Mouse (Mus musculus): ENCODE measurements around the gene Ebf1. TPM values are rescaled to one million over a fixed set of nuclear protein-coding genes. Genes with fewer than 3 reads are reported as not detected.

Ebf1 gene
- polyA plus RNA-seq, 1 experiment from 2014 or later, result 16.2 TPM

- 85% methylated on average over 8 of the region's 8 CpGs for WGBS
These were observed 85.8 kb downstream of the Ebf1 start for GRCm38 (mm10) chr11:44702716-44703486.

GRCm38 (mm10) chr11:44703951-44704350, 86.8 kb downstream of the Ebf1 start:
- Histone ChIP-seq H3K36me3 (ENCODE audit: control insufficient read depth, insufficient read depth) (no peaks in the 10 kb centered on the region), H3K27ac (ENCODE audit: low read length) (no peak overlapping the region), H3K9ac (ENCODE audit: low read length) (no peak overlapping the region), H3K4me1 (ENCODE audit: control insufficient read depth, insufficient read depth, low read length) (peaks cover 4% of the 10 kb centered on the region), H3K9me3 (replicated peaks; ENCODE audit: control insufficient read depth, low read length) (no peaks in the 10 kb centered on the region), H3K27me3 (ENCODE audit: control insufficient read depth, insufficient read depth, low read length) (no peaks in the 10 kb centered on the region), H3K4me2 (ENCODE audit: low read depth, low read length) (no peak overlapping the region), H3K4me3 (ENCODE audit: low read length) (no peak overlapping the region)
- no peak for ATAC-seq (replicated peaks; ENCODE audit: extremely low read depth, insufficient read depth, low FRiP score)
- 88% methylated on average over 5 of the region's 5 CpGs for WGBS

More at GRCm38 (mm10) chr11:44702716-44703486, 85.8 kb downstream of the Ebf1 start:
- ATAC-seq (replicated peaks; ENCODE audit: extremely low read depth, insufficient read depth, low FRiP score), result no peak
- Histone ChIP-seq H3K4me1 (ENCODE audit: control insufficient read depth, insufficient read depth, low read length) (peaks cover 4% of the 10 kb centered on the region), H3K27ac (ENCODE audit: low read length) (no peak overlapping the region), H3K4me2 (ENCODE audit: low read depth, low read length) (no peak overlapping the region), H3K9ac (ENCODE audit: low read length) (no peak overlapping the region), H3K36me3 (ENCODE audit: control insufficient read depth, insufficient read depth) (no peaks in the 10 kb centered on the region), H3K27me3 (ENCODE audit: control insufficient read depth, insufficient read depth, low read length) (no peaks in the 10 kb centered on the region), H3K9me3 (replicated peaks; ENCODE audit: control insufficient read depth, low read length) (no peaks in the 10 kb centered on the region), H3K4me3 (ENCODE audit: low read length) (no peak overlapping the region)

GRCm38 (mm10) chr11:44705811-44706210, 88.7 kb downstream of the Ebf1 start:
- H3K27me3 ChIP-seq (ENCODE audit: control insufficient read depth, insufficient read depth, low read length), result no peaks in the 10 kb centered on the region
- WGBS, result 94% methylated on average over 1 of the region's 1 CpGs
- no peak for ATAC-seq (replicated peaks; ENCODE audit: extremely low read depth, insufficient read depth, low FRiP score)
- no peak overlapping the region for H3K4me3 ChIP-seq (ENCODE audit: low read length)
- peaks cover 4% of the 10 kb centered on the region for H3K4me1 ChIP-seq (ENCODE audit: control insufficient read depth, insufficient read depth, low read length)
- H3K9me3 ChIP-seq (replicated peaks; ENCODE audit: control insufficient read depth, low read length), result no peaks in the 10 kb centered on the region
- no peak overlapping the region for H3K27ac ChIP-seq (ENCODE audit: low read length)
- H3K9ac ChIP-seq (ENCODE audit: low read length), result no peak overlapping the region
- no peak overlapping the region for H3K4me2 ChIP-seq (ENCODE audit: low read depth, low read length)
- no peaks in the 10 kb centered on the region for H3K36me3 ChIP-seq (ENCODE audit: control insufficient read depth, insufficient read depth)

- no peak for ATAC-seq (replicated peaks; ENCODE audit: extremely low read depth, insufficient read depth, low FRiP score)
- no peak overlapping the region for H3K4me2 ChIP-seq (ENCODE audit: low read depth, low read length)
- no peak overlapping the region for H3K4me3 ChIP-seq (ENCODE audit: low read length)
- no peak overlapping the region for H3K27ac ChIP-seq (ENCODE audit: low read length)
- no peak overlapping the region for H3K9ac ChIP-seq (ENCODE audit: low read length)
- H3K4me1 ChIP-seq (ENCODE audit: control insufficient read depth, insufficient read depth, low read length), result peaks cover 4% of the 10 kb centered on the region
- H3K27me3 ChIP-seq (ENCODE audit: control insufficient read depth, insufficient read depth, low read length), result no peaks in the 10 kb centered on the region
- H3K9me3 ChIP-seq (replicated peaks; ENCODE audit: control insufficient read depth, low read length), result no peaks in the 10 kb centered on the region
- 57% methylated on average over 2 of the region's 2 CpGs for WGBS
- no peaks in the 10 kb centered on the region for H3K36me3 ChIP-seq (ENCODE audit: control insufficient read depth, insufficient read depth)
These were observed 89.3 kb downstream of the Ebf1 start for GRCm38 (mm10) chr11:44706386-44706785.

GRCm38 (mm10) chr11:44707381-44708289, 90.5 kb downstream of the Ebf1 start:
- WGBS, result 16% methylated on average over 13 of the region's 13 CpGs
- peak overlapping the region; percentile 0; the same call in 1 of the 2 replicates for H3K9ac ChIP-seq (ENCODE audit: low read length)
- peaks cover 4% of the 10 kb centered on the region for H3K4me1 ChIP-seq (ENCODE audit: control insufficient read depth, insufficient read depth, low read length)
- H3K4me2 ChIP-seq (ENCODE audit: low read depth, low read length), result peak overlapping the region; percentile 47
- ATAC-seq (replicated peaks; ENCODE audit: extremely low read depth, insufficient read depth, low FRiP score), result no peak
- no peaks in the 10 kb centered on the region for H3K27me3 ChIP-seq (ENCODE audit: control insufficient read depth, insufficient read depth, low read length)
- no peaks in the 10 kb centered on the region for H3K9me3 ChIP-seq (replicated peaks; ENCODE audit: control insufficient read depth, low read length)
- no peak overlapping the region for H3K4me3 ChIP-seq (ENCODE audit: low read length)
- no peaks in the 10 kb centered on the region for H3K36me3 ChIP-seq (ENCODE audit: control insufficient read depth, insufficient read depth)
- peak overlapping the region; percentile 5 for H3K27ac ChIP-seq (ENCODE audit: low read length)

GRCm38 (mm10) chr11:44708290-44708685, 91.2 kb downstream of the Ebf1 start:
- Histone ChIP-seq H3K9ac (ENCODE audit: low read length) (no peak overlapping the region), H3K36me3 (ENCODE audit: control insufficient read depth, insufficient read depth) (no peaks in the 10 kb centered on the region), H3K27me3 (ENCODE audit: control insufficient read depth, insufficient read depth, low read length) (no peaks in the 10 kb centered on the region), H3K9me3 (replicated peaks; ENCODE audit: control insufficient read depth, low read length) (no peaks in the 10 kb centered on the region), H3K4me3 (ENCODE audit: low read length) (no peak overlapping the region), H3K27ac (ENCODE audit: low read length) (no peak overlapping the region), H3K4me2 (ENCODE audit: low read depth, low read length) (no peak overlapping the region), H3K4me1 (ENCODE audit: control insufficient read depth, insufficient read depth, low read length) (peaks cover 4% of the 10 kb centered on the region)
- 69% methylated on average over 6 of the region's 6 CpGs for WGBS
- no peak for ATAC-seq (replicated peaks; ENCODE audit: extremely low read depth, insufficient read depth, low FRiP score)

- Histone ChIP-seq H3K9me3 (replicated peaks; ENCODE audit: control insufficient read depth, low read length) (no peaks in the 10 kb centered on the region), H3K27ac (ENCODE audit: low read length) (no peak overlapping the region), H3K27me3 (ENCODE audit: control insufficient read depth, insufficient read depth, low read length) (no peaks in the 10 kb centered on the region), H3K4me3 (ENCODE audit: low read length) (no peak overlapping the region), H3K36me3 (ENCODE audit: control insufficient read depth, insufficient read depth) (no peaks in the 10 kb centered on the region), H3K4me2 (ENCODE audit: low read depth, low read length) (no peak overlapping the region), H3K9ac (ENCODE audit: low read length) (no peak overlapping the region), H3K4me1 (ENCODE audit: control insufficient read depth, insufficient read depth, low read length) (peaks cover 4% of the 10 kb centered on the region)
- no peak for ATAC-seq (replicated peaks; ENCODE audit: extremely low read depth, insufficient read depth, low FRiP score)
These were observed 92.0 kb downstream of the Ebf1 start for GRCm38 (mm10) chr11:44709073-44709618.

GRCm38 (mm10) chr11:44709869-44710460, 92.8 kb downstream of the Ebf1 start:
- no peak overlapping the region for H3K4me2 ChIP-seq (ENCODE audit: low read depth, low read length)
- no peak overlapping the region for H3K9ac ChIP-seq (ENCODE audit: low read length)
- no peak overlapping the region for H3K27ac ChIP-seq (ENCODE audit: low read length)
- H3K4me3 ChIP-seq (ENCODE audit: low read length), result no peak overlapping the region
- ATAC-seq (replicated peaks; ENCODE audit: extremely low read depth, insufficient read depth, low FRiP score), result no peak
- H3K9me3 ChIP-seq (replicated peaks; ENCODE audit: control insufficient read depth, low read length), result no peaks in the 10 kb centered on the region
- peaks cover 4% of the 10 kb centered on the region for H3K4me1 ChIP-seq (ENCODE audit: control insufficient read depth, insufficient read depth, low read length)
- H3K27me3 ChIP-seq (ENCODE audit: control insufficient read depth, insufficient read depth, low read length), result no peaks in the 10 kb centered on the region
- 70% methylated on average over 6 of the region's 6 CpGs for WGBS
- H3K36me3 ChIP-seq (ENCODE audit: control insufficient read depth, insufficient read depth), result no peaks in the 10 kb centered on the region
